Mouse (Mus musculus) thymus, adult 2 months (tissue): ENCODE measurements around the gene Sh3d21.

ENCODE experiments used
- CTCF ChIP-seq: fragments of 200-500 bp; IDR thresholded peaks from 2 replicates; pipeline ENCODE4 v1.5.1; 2012; ENCODE audit warnings: mild to moderate bottlenecking, control low read depth, low read length, moderate library complexity, borderline replicate concordance; ENCODE audit not compliant: control insufficient read depth, poor library complexity, insufficient read depth; ENCODE audit errors: extremely low read depth
- POLR2A ChIP-seq: fragments of 200-500 bp; IDR thresholded peaks from 2 replicates; pipeline ENCODE4 v1.6.1; 2012; ENCODE audit warnings: mild to moderate bottlenecking, low read length, control low read depth, moderate library complexity; ENCODE audit not compliant: control insufficient read depth, poor library complexity, insufficient read depth; ENCODE audit errors: extremely low read depth

- no peak for TF ChIP-seq CTCF
- TF ChIP-seq POLR2A = peak; percentile 21; the same call in 1 of the 2 replicates
These were observed 52.7 kb downstream of the Sh3d21 start for GRCm38 (mm10) chr4:126110374-126111152.
